Mouse (Mus musculus) natural killer cell, adult 2 months (primary cell): ENCODE data around the gene Slc7a6os.

Source experiments
- DNase-seq, 2 experiments: peaks; one replicate each; pipeline ENCODE4 v3.0.0; 2022; ENCODE audit warnings: low spot score in 2 of 2

The Slc7a6os gene

DNA sequence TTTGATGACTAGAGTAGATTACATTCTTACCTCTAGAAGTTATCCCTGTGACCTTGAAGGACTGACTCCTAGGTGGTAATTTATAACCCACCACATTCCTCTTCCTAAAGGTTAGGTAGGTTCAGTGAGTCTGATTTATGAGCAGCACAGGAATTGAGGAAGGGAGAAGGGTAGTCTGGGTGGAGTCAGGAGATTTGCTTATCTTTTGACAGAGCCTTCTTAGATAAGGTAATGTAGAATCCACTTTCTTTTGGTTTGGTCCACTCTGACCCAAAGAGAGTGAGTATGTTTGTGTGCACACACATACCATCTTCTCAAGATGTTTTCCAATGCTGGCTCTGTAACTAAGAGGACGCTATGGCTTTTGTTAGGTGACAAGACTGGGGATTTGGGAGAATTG is 33.1 kb downstream of the Slc7a6os start:
- no peak for DNase-seq

DNA sequence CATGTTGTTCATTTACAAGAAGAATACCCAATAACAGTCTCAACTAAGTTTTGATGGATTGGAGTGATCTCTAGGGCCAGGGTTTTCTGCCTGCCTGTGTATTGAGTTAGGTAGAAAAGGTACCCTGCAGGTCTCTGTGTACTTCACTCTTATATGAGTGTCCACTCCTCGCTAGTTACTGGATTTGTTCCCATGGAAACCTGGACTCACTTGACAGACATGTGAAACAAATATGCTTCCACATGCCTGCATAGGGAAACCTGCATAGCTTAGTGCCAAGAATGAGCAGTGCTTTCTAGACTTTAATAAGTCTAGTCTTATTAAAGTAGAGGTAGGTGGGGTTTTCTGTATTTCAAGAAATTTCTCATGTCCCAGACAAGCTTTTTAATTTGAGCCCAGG is 33.8 kb downstream of the Slc7a6os start:
- no peak for DNase-seq

GRCm38 (mm10) chr8:106173566-106173965 is 37.2 kb downstream of the Slc7a6os start:
- DNase-seq: no peak

- no peak for DNase-seq
Observed at GRCm38 (mm10) chr8:106169934-106170480, 40.7 kb downstream of the Slc7a6os start.

DNA sequence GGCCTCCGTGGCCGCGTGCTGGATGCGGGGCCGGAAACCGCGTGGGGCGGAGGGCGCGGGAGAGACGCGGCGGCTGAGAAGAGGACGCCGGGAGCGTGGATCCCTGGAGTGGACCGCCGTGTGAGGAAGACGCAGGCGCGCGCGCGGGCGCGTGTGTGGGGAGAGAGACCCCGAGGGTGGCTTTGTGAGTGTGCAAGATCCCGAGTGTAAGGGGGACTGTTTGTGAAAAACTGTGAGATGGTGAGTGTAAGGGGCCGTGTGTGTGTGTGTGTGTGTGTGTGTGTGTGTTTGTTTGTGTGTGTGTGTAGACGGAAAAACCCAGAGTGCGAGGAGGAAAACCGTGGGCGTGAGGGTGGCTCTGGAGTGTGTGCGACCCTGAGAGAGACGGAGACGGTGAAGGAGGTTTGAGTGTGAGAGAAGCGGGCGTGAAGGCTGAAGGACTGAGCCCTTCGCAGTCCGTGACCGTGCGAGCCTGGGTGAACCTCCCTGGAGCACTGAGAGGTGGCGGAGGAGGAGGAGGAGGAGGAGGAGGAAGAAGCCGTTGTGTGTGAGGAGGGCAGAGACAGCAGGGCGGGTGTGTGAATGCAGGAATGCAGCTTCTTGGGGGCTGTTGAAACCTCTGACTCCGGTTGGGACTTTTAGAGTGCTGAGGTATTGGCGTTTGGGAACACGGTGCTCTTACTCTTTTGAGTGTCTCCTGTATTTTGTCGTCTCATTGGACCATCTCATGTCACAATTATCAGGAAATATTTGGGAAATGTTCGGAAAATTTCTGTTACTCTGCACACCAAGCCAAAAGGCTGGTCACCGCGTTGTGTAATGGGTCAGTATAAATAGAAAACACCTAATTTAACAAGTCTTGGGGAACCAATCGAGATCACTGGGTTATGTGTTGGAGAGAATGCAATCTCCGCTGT is 41.5 kb downstream of the Slc7a6os start:
- DNase-seq: peak in 1 of 2 experiments; percentile 22

DNA sequence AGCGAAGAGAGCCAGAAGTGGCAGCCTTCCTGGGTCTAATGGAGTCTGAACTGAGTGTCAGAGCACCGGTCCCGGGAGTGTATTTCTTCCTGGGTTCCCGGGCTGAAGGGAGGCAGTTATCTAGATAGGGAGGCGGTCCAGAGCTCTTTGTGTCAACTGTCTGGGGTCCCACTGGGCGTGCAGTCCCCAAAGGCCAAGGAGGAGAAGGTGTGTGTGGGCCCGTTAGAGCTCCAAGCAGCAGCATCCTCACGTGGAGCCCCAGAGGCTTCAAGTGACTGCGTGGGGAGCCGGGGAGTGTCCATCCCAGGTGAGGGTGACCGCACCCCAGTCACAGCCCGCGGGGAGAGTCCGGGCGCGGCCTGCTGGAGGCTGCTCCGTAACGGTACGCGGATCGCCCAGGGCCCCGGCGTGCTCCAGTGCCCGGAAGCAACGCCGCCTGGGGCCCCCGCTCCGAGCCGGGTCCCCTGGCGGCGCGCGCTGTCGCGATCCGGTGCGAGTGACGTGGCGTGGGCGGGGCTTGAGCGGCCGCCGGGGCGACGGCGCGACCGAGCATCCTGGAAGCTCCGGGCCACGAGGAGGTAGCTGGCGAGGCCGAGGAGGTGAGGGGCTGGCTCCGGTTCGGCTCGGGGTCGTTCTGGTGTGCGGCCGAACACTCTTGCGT is 42.2 kb downstream of the Slc7a6os start, which contains the start of gene Slc7a6:
Gene Slc7a6 (plus strand): TSS at position 502 of the 661 bp plus-strand sequence.
- peak; percentile 72 to 85 for DNase-seq

DNA sequence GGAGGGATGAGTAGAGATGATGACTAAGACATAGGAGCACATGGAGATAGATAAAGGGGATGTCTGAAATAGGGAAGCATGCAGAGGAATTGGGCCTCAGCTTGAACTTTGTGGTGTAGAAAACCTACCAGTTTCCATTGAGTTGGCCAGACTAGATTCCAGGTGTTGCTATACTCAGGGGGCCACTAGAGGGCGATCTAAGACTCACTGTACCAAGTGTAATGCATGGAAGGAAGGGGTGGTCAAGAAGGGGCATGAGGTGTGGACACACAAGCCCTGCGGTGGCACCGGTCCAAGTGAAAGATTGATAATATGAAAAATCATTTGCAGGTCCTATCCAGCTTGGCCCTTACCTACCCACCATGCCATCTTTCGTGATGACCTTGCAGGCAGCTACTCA is 45.3 kb downstream of the Slc7a6os start:
- DNase-seq: peak; percentile 67 to 71

DNA sequence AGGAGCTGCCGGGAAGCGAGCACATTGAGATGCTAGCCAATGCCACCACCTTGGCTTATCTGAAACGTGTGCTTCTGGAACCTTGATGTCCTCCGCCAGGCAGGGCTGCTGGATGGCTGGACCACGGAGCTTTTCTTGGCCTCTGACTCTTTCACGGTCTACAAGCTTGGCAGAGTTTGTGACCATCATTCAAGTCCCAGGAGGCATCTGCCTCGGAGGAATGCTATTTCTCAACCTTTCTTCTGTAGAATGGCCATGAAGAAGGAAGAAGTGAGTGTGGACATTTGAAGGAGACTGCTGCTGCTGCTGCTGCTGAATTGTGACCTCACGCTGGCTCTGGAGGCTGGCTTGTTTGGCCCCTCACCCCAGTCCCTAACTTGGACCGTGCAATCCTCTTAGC is 47.5 kb downstream of the Slc7a6os start:
- DNase-seq: no peak

- DNase-seq: no peak
Observed at GRCm38 (mm10) chr8:106159876-106160275, 50.9 kb downstream of the Slc7a6os start.

DNA sequence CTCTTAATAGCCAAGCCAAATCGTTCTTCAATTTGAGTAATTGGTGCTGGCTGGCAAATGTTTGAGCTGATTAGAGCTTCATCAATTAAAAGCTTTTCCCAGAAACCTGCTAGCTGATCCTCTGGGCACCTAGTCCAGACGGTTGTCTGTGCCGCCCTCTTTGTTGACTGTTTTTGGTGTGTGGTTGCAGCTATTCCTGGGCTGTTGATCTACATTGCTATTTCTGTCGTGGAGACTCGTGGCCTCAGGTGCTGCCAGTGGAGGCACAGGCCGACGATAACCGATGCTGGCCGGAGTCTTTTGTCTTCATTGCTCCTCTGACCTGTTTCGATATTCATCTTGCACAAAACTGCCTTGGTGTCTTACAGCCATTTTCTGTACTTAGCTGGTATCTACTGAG is 52.4 kb downstream of the Slc7a6os start:
- no peak for DNase-seq

DNA sequence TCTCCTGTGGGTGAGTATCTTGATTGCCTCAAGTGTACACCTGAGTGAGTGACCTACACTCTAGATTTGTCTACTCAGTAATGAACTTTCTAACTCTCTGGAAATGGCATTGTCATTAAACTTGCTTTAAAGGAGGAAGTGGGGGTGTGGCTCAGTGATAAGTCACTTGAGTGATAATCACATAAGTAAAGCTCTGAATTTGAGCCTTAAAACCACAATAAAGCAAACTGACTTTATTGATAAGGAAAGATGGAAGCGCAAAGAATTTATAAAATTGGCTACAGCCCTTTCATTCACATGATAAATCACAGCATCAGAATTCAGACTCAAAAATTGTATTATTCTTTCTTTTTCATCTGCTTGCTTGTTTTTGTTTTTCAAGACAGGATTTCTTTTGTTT is 53.3 kb downstream of the Slc7a6os start:
- DNase-seq: no peak

GRCm38 (mm10) chr8:106152876-106153275 is 57.9 kb downstream of the Slc7a6os start:
- DNase-seq: no peak

DNA sequence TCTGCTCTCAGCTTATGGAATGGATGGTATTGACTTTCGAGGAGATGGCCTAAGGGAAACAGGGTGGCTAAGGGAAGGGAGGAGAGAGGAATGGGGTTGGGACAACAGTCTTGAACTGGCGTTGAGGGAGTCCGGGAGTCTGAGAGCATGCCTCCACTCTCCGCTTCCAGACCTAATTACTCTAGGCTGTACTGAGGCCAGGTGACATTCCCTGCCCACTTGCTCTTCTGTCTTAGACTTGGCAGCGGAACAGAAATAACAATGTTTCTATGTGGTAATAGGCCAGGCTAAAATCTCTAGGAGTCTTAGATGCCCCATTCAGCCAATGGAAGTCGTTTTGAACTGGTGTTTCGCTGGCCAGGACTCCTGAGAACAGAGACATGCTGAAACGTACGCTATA is 59.7 kb downstream of the Slc7a6os start:
- no peak for DNase-seq
